Mouse (Mus musculus) Patski (cell line): ENCODE measurements around the gene Ttll5. TPM values are rescaled to one million over a fixed set of nuclear protein-coding genes. Genes with fewer than 3 reads are reported as not detected.

Experiments used
- ATAC-seq: fragments of 100-300 bp; one replicate; pipeline ENCODE4 v1.8.0; 2021
- CTCF ChIA-PET: fragments of 350-600 bp; sonication (Branson Sonifier 250); formaldehyde crosslinking; loops from one replicate; lab custom pipeline; 2022; ENCODE audit warnings: inconsistent platforms; lab: Charles Lee
- POLR2A ChIA-PET: fragments of 350-600 bp; sonication (Branson Sonifier 250); formaldehyde crosslinking; loops from one replicate; lab custom pipeline; 2022; ENCODE audit warnings: antibody characterized with exemption, inconsistent platforms; lab: Charles Lee
- DNase-seq: peaks from one replicate; pipeline ENCODE4 v3.0.0-alpha.2; 2011; ENCODE audit warnings: low read depth, low spot score
- H3K27me3 ChIP-seq: fragments of 371-371 bp; one replicate; pipeline ENCODE4 v1.5.1; 2021
- CTCF ChIP-seq: fragments of 100-300 bp; IDR thresholded peaks from one replicate; pipeline ENCODE4 v1.5.1; 2021
- in situ Hi-C: fragments of 300-500 bp; cut with MboI; formaldehyde crosslinking; loops from 3 replicates; pipeline ENCODE4 v1.11.1; 2018; ENCODE audit warnings: low pct_unique_long_range_greater_than_20kb, mixed read lengths
- polyA plus RNA-seq: library from polyadenylated mRNA; unstranded; gene quantifications from one replicate; pipeline ENCODE4 v1.2.3, GENCODE M21; 2021

Ttll5 gene
- polyA plus RNA-seq, 1 experiment from 2014 or later = 14.5 TPM

GRCm38 (mm10) chr12:86055306-86055705, 230.8 kb downstream of the Ttll5 start:
- DNase-seq (no peak), ATAC-seq (no peak)
- CTCF ChIA-PET = no interaction called here
- in situ Hi-C loops = no loop called here
- POLR2A ChIA-PET = interaction anchor here (0.6 to 0.9 kb wide), 2 partner anchors 13 to 738 kb away, joined by 3 to 5 read pairs; no protein-coding TSS in a partner anchor
- H3K27me3 ChIP-seq = no peaks in the 10 kb centered on the region
- TF ChIP-seq CTCF = no peak

DNA sequence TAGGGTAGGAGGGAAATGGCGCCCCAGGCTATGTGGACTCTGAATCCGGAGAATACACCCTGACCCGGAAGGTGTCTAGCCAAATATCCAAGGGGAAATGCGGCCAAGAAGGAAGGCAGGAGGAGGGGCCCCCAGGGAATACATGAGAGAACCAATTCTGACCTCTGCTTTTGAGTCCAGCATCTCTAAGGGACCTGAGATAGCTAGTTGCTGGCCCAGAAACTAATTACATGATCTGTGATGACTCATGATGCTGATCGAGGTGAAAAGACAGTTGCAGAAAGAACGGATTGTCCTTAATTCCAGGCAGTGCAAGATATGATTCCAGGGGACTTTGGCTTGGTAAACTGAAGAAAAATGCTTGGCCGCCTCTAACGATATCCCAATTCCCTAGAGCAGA, 232.5 kb downstream of the Ttll5 start:
- POLR2A ChIA-PET = no interaction called here
- DNase-seq = no peak
- ATAC-seq = no peak
- TF ChIP-seq CTCF = no peak
- in situ Hi-C loops = no loop called here
- CTCF ChIA-PET = no interaction called here
- H3K27me3 ChIP-seq = no peaks in the 10 kb centered on the region

DNA sequence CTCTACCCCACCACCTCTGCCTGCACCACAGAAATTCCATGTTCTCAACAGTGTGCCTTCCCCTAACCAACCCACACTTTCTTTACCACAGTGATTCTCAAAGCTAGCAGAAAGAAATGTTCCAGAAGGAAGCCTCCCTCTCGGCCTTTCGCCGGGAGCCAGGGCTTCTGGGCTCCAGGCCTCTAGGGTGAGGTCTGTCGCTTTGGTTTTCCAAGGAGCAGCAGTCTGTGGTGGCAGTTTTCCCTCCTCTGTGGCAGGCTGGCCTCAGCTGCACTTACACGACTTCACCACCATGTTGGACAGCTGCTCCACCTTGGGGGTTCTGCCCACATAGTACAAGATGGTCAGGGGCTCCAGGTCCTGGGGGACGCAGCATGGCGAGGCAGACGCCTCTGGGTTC, 233.1 kb downstream of the Ttll5 start:
- ChIA-PET POLR2A (no interaction called here), CTCF (no interaction called here)
- in situ Hi-C loops = no loop called here
- DNase-seq = no peak
- H3K27me3 ChIP-seq = no peaks in the 10 kb centered on the region
- ATAC-seq = no peak
- no peak for TF ChIP-seq CTCF

GRCm38 (mm10) chr12:86059341-86059740, 234.9 kb downstream of the Ttll5 start:
- H3K27me3 ChIP-seq = no peaks in the 10 kb centered on the region
- POLR2A ChIA-PET = no interaction called here
- CTCF ChIA-PET = interaction anchor here (1.3 kb wide), 2 partner anchors 10 to 15 kb away, joined by 3 to 4 read pairs; no protein-coding TSS in a partner anchor
- no peak for ATAC-seq
- no peak for DNase-seq
- in situ Hi-C loops = no loop called here
- TF ChIP-seq CTCF = no peak

GRCm38 (mm10) chr12:86064796-86065195, 240.3 kb downstream of the Ttll5 start:
- no peak for ATAC-seq
- H3K27me3 ChIP-seq = no peaks in the 10 kb centered on the region
- ChIA-PET POLR2A (no interaction called here), CTCF (interaction anchor here (0.6 kb wide), 1 partner anchor 135 kb away, joined by 3 read pairs; no protein-coding TSS in a partner anchor)
- no peak for DNase-seq
- no peak for TF ChIP-seq CTCF
- in situ Hi-C loops = no loop called here

- ATAC-seq = no peak
- no peak for DNase-seq
- no peaks in the 10 kb centered on the region for H3K27me3 ChIP-seq
- in situ Hi-C loops = loop anchor here (10.0 kb wide), 1 partner anchor 327 kb away; the partner anchor contains the start of gene Flvcr2
- no peak for TF ChIP-seq CTCF
- ChIA-PET CTCF (no interaction called here), POLR2A (no interaction called here)
Observed at GRCm38 (mm10) chr12:86071432-86071831, 247.0 kb downstream of the Ttll5 start.

DNA sequence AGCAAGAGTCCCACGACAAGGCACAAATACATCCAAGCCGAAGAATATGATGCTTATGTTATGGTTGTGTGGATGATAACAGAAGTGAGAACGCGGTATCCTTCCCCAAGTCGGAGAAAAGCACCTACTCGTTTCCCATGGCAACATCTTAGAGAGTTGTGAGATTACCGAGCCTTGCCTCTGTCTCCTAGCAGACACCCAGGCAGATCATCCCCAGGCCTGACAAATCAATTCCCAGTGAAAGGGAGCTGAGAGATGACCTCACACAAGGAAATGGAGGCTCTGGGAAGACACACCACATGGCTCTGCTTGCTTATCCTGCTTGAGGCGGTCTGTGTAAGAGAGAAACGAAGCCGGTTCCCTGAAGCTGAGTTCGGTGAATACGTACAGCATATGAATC, 250.2 kb downstream of the Ttll5 start:
- ATAC-seq (no peak), DNase-seq (no peak)
- no peak for TF ChIP-seq CTCF
- in situ Hi-C loops = loop anchor here (5.0 to 25.0 kb wide), 6 partner anchors 47 to 813 kb away; partner anchors contain the start of genes Flvcr2, Irf2bpl and Nek9
- no peaks in the 10 kb centered on the region for H3K27me3 ChIP-seq
- CTCF ChIA-PET = interaction anchor here (0.9 to 1.4 kb wide), 2 partner anchors 15 to 227 kb away, joined by 3 to 4 read pairs; no protein-coding TSS in a partner anchor
- POLR2A ChIA-PET = no interaction called here

DNA sequence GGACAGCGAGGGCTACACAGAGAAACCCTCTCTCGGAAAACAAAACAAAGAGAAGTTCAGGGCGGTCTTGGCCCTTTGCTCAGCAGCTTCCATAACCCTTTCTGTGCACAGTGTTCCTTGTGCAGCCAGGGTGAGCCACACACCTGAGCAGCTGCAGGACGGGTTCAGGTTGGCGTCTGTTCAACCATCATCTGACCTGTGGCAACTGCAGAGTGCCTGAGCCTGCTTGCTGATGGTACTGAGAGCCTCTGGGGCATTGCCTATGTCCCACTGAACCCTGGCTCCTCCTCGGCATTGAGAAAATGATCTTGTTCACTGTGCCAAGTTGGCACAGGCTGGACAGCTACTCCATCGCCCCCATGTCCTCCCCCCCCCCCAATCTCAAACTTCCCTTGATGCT, 250.9 kb downstream of the Ttll5 start:
- no peak for TF ChIP-seq CTCF
- in situ Hi-C loops = loop anchor here (5.0 to 25.0 kb wide), 6 partner anchors 48 to 812 kb away; partner anchors contain the start of genes Flvcr2, Irf2bpl and Nek9
- ATAC-seq = no peak
- ChIA-PET POLR2A (no interaction called here), CTCF (interaction anchor here (0.7 to 1.5 kb wide), 7 partner anchors 38 to 221 kb away, joined by 3 to 10 read pairs (median 3); no protein-coding TSS in a partner anchor)
- DNase-seq = no peak
- H3K27me3 ChIP-seq = no peaks in the 10 kb centered on the region

DNA sequence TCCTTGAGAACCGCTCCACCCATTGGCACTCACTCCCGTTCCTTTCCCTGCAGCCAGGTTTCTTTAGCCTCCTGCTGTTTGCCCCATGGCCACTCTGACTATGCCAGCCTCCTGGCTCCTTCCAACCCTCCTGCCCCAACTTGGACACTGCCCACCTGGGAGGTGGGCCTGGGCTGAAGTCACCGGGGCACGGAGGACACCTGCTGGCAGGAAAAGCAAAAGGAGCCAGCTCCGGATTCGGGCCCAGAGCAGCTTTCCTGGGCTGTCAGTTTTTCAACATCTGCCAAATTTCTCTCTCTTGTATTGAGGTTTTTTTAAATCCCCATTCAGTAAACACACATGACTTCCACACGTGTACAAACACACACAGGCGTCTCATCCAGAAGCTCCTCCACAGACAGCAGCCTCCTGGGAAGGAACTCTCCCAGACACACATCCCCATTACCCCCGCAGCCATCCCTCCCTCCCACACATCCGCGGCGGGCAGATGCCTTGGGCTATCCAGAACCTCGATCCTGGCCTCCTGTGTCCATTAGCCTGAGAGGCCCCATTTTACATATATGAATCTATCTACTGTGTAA, 252.0 kb downstream of the Ttll5 start:
- ATAC-seq = no peak
- ChIA-PET POLR2A (no interaction called here), CTCF (interaction anchor here (0.6 to 2.5 kb wide), 18 partner anchors 39 to 228 kb away, joined by 3 to 10 read pairs (median 3); no protein-coding TSS in a partner anchor)
- no peak for TF ChIP-seq CTCF
- no peaks in the 10 kb centered on the region for H3K27me3 ChIP-seq
- DNase-seq = no peak
- in situ Hi-C loops = loop anchor here (5.0 to 25.0 kb wide), 6 partner anchors 49 to 811 kb away; partner anchors contain the start of genes Flvcr2, Irf2bpl and Nek9

- TF ChIP-seq CTCF = no peak
- in situ Hi-C loops = loop anchor here (5.0 to 25.0 kb wide), 6 partner anchors 50 to 810 kb away; partner anchors contain the start of genes Flvcr2, Irf2bpl and Nek9
- no peaks in the 10 kb centered on the region for H3K27me3 ChIP-seq
- DNase-seq = no peak
- ATAC-seq = no peak
- ChIA-PET CTCF (interaction anchor here (1.3 to 3.8 kb wide), 3 partner anchors 53 to 211 kb away, joined by 3 to 12 read pairs (median 8); no protein-coding TSS in a partner anchor), POLR2A (no interaction called here)
Observed at GRCm38 (mm10) chr12:86077322-86077721, 252.9 kb downstream of the Ttll5 start.

DNA sequence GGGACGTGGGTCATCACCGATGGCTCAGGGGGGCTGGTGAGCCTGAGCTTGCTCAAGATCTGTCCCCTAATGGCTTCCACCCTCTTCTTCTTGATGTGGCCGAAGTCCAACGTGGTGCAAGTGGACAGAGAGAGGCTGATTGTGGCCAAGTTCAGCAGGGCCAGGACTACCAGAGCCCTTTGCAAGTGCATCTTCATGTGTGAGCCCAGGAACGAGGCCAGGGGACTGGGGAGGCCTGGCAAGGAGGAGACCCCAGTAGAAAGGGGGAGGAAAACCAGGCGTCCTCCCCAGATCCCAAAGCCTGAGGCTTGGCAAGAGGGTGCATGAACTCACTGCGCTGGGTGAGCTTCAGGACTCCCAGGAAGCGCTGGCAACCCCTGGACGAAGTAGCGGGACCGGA, 253.3 kb downstream of the Ttll5 start:
- TF ChIP-seq CTCF = no peak

More for the DNA sequence above, 253.3 kb downstream of the Ttll5 start:
- in situ Hi-C loops = loop anchor here (5.0 to 25.0 kb wide), 6 partner anchors 50 to 810 kb away; partner anchors contain the start of genes Flvcr2, Irf2bpl and Nek9
- ChIA-PET POLR2A (interaction anchor here (0.6 to 0.8 kb wide), 2 partner anchors 14 to 229 kb away, joined by 3 read pairs; no protein-coding TSS in a partner anchor), CTCF (interaction anchor here (1.0 to 3.8 kb wide), 4 partner anchors 53 to 246 kb away, joined by 3 to 12 read pairs (median 6); no protein-coding TSS in a partner anchor)
- no peak for ATAC-seq
- H3K27me3 ChIP-seq = no peaks in the 10 kb centered on the region
- DNase-seq = no peak
